Mouse (Mus musculus): ENCODE results near the gene Kdm1b. TPM values are rescaled to one million over a fixed set of nuclear protein-coding genes. Genes with fewer than 3 reads are reported as not detected.
A peak's percentile ranks its signal among the peaks of the same experiment; 100 is the strongest.

Kdm1b gene
- polyA plus RNA-seq, 1 experiment, result 5.8 TPM

DNA sequence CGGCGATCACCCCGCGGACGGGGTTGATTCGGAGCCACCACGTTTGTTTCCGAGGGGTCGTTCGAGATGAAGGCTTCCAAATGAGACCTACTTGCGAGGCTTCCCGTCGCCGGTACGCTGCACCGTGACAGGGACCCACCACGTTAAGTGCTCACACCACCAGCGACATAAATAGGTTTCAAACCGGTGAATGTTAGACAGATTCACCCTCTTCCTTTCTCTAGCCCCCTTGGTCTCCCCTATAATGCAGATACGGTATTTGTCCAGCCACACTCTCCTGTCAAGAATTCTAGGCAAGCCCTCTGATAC, 63.2 kb downstream of the Kdm1b start:
- no peak for TF ChIP-seq POLR2A (IDR thresholded peaks at IDR 0.05; ENCODE audit: low read depth, low read length)
- no peak for TF ChIP-seq CTCF (IDR thresholded peaks at IDR 0.05; ENCODE audit: extremely low read depth, insufficient read length, insufficient replicate concordance, low read depth, low read length)
- Histone ChIP-seq H3K27ac (ENCODE audit: insufficient read depth, low read depth, low read length) (no peak overlapping the region; the same call in 1 of the 2 replicates), H3K4me1 (ENCODE audit: control insufficient read depth, insufficient read depth, insufficient read length, low read length) (peaks cover 6% of the 10 kb centered on the region; the same call in 1 of the 2 replicates), H3K27me3 (ENCODE audit: control insufficient read depth, insufficient read depth, low read length) (no peaks in the 10 kb centered on the region), H3K36me3 (ENCODE audit: control insufficient read depth, insufficient read depth, low read length) (peaks cover 5% of the 10 kb centered on the region), H3K4me3 (ENCODE audit: low read depth, low read length) (peak overlapping the region; percentile 78)
- WGBS, result under 1% methylated on average over 20 of the region's 20 CpGs

GRCm38 (mm10) chr13:47109239-47109638, 65.9 kb downstream of the Kdm1b start:
- Histone ChIP-seq H3K36me3 (ENCODE audit: control insufficient read depth, insufficient read depth, low read length) (no peaks in the 10 kb centered on the region), H3K4me1 (ENCODE audit: control insufficient read depth, insufficient read depth, insufficient read length, low read length) (peaks cover 2% of the 10 kb centered on the region; the same call in 1 of the 2 replicates), H3K27ac (ENCODE audit: insufficient read depth, low read depth, low read length) (no peak overlapping the region), H3K27me3 (ENCODE audit: control insufficient read depth, insufficient read depth, low read length) (no peaks in the 10 kb centered on the region), H3K4me3 (ENCODE audit: low read depth, low read length) (no peak overlapping the region)
- TF ChIP-seq POLR2A (IDR thresholded peaks at IDR 0.05; ENCODE audit: low read depth, low read length) (no peak), CTCF (IDR thresholded peaks at IDR 0.05; ENCODE audit: extremely low read depth, insufficient read length, insufficient replicate concordance, low read depth, low read length) (no peak)
- WGBS, result 59% methylated on average over 2 of the region's 2 CpGs

- no peak for TF ChIP-seq POLR2A (IDR thresholded peaks at IDR 0.05; ENCODE audit: low read depth, low read length)
- TF ChIP-seq CTCF (IDR thresholded peaks at IDR 0.05; ENCODE audit: extremely low read depth, insufficient read length, insufficient replicate concordance, low read depth, low read length), result no peak
- Histone ChIP-seq H3K27me3 (ENCODE audit: control insufficient read depth, insufficient read depth, low read length) (no peaks in the 10 kb centered on the region), H3K4me3 (ENCODE audit: low read depth, low read length) (no peak overlapping the region), H3K4me1 (ENCODE audit: control insufficient read depth, insufficient read depth, insufficient read length, low read length) (no peaks in the 10 kb centered on the region), H3K36me3 (ENCODE audit: control insufficient read depth, insufficient read depth, low read length) (no peaks in the 10 kb centered on the region), H3K27ac (ENCODE audit: insufficient read depth, low read depth, low read length) (no peak overlapping the region)
- 85% methylated on average over 3 of the region's 3 CpGs for WGBS
Measured at GRCm38 (mm10) chr13:47111185-47111584, 67.9 kb downstream of the Kdm1b start.

DNA sequence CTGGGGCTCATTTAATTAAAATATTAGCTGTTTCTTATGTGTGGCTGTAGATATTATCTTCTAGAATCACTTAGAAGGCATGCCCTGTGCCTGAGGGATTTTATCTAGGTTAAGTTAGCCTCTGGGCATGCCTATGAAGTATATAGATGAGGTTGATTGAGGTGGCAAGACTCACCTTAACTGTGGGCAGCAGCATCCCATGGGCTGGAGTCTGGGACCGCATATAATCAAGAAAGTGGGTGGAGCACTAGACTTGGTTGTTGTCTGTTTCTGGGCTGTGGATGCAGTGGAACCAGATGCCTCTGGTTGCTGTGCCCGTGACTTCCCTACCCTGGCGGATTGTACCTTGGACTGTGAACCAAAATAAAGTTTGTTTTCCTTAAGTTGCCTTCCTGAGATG, 68.8 kb downstream of the Kdm1b start:
- H3K4me3 ChIP-seq (ENCODE audit: low read depth, low read length), result no peak overlapping the region
- H3K36me3 ChIP-seq (ENCODE audit: control insufficient read depth, insufficient read depth, low read length), result no peaks in the 10 kb centered on the region
- WGBS, result 55% methylated on average over 3 of the region's 3 CpGs
- H3K4me1 ChIP-seq (ENCODE audit: control insufficient read depth, insufficient read depth, insufficient read length, low read length), result no peaks in the 10 kb centered on the region
- no peak for TF ChIP-seq CTCF (IDR thresholded peaks at IDR 0.05; ENCODE audit: extremely low read depth, insufficient read length, insufficient replicate concordance, low read depth, low read length)
- TF ChIP-seq POLR2A (IDR thresholded peaks at IDR 0.05; ENCODE audit: low read depth, low read length), result no peak
- H3K27ac ChIP-seq (ENCODE audit: insufficient read depth, low read depth, low read length), result no peak overlapping the region
- H3K27me3 ChIP-seq (ENCODE audit: control insufficient read depth, insufficient read depth, low read length), result no peaks in the 10 kb centered on the region

GRCm38 (mm10) chr13:47112924-47113323, 69.6 kb downstream of the Kdm1b start:
- Histone ChIP-seq H3K4me3 (ENCODE audit: low read depth, low read length) (no peak overlapping the region), H3K36me3 (ENCODE audit: control insufficient read depth, insufficient read depth, low read length) (no peaks in the 10 kb centered on the region), H3K27me3 (ENCODE audit: control insufficient read depth, insufficient read depth, low read length) (no peaks in the 10 kb centered on the region), H3K27ac (ENCODE audit: insufficient read depth, low read depth, low read length) (no peak overlapping the region), H3K4me1 (ENCODE audit: control insufficient read depth, insufficient read depth, insufficient read length, low read length) (no peaks in the 10 kb centered on the region)
- TF ChIP-seq CTCF (IDR thresholded peaks at IDR 0.05; ENCODE audit: extremely low read depth, insufficient read length, insufficient replicate concordance, low read depth, low read length), result no peak
- WGBS, result 49% methylated on average over 3 of the region's 3 CpGs

GRCm38 (mm10) chr13:47116000-47116399, 72.7 kb downstream of the Kdm1b start:
- Histone ChIP-seq H3K27me3 (ENCODE audit: control insufficient read depth, insufficient read depth, low read length) (no peaks in the 10 kb centered on the region), H3K4me3 (ENCODE audit: low read depth, low read length) (no peak overlapping the region), H3K4me1 (ENCODE audit: control insufficient read depth, insufficient read depth, insufficient read length, low read length) (no peaks in the 10 kb centered on the region), H3K27ac (ENCODE audit: insufficient read depth, low read depth, low read length) (no peak overlapping the region), H3K36me3 (ENCODE audit: control insufficient read depth, insufficient read depth, low read length) (no peaks in the 10 kb centered on the region)
- 66% methylated on average over 3 of the region's 3 CpGs for WGBS
- TF ChIP-seq CTCF (IDR thresholded peaks at IDR 0.05; ENCODE audit: extremely low read depth, insufficient read length, insufficient replicate concordance, low read depth, low read length), result no peak
- no peak for TF ChIP-seq POLR2A (IDR thresholded peaks at IDR 0.05; ENCODE audit: low read depth, low read length)

DNA sequence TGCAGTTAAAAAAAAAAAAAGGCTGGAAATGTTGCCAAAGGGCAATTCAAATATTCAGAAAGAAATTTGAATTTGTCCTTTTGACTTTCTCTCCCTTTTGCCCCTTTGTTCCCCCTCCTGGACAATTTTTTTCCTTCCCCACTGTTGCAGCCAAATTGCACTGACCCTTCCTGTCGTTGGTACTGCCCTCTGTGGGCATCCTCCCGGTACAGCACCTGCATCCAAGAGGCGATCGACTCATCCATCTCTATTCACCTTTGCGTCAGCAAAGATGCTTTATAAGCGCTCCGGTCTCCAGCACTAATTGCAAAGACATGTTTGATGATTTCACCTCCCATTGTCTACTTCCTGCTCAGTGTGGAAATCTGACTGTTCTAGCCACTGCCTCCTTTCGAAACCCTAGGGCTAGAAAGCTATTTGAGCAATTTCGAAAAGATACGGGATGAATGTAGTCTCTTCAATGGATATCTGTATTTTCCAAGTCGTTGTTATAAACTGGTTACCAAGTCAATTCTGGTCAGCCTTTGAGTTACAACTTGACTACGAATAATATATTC, 78.1 kb downstream of the Kdm1b start:
- Histone ChIP-seq H3K4me1 (ENCODE audit: control insufficient read depth, insufficient read depth, insufficient read length, low read length) (peaks cover 7% of the 10 kb centered on the region), H3K27me3 (ENCODE audit: control insufficient read depth, insufficient read depth, low read length) (peaks cover 12% of the 10 kb centered on the region; the same call in 1 of the 2 replicates), H3K4me3 (ENCODE audit: low read depth, low read length) (no peak overlapping the region), H3K27ac (ENCODE audit: insufficient read depth, low read depth, low read length) (no peak overlapping the region), H3K36me3 (ENCODE audit: control insufficient read depth, insufficient read depth, low read length) (no peaks in the 10 kb centered on the region)
- 53% methylated on average over 12 of the region's 12 CpGs for WGBS
- no peak for TF ChIP-seq CTCF (IDR thresholded peaks at IDR 0.05; ENCODE audit: extremely low read depth, insufficient read length, insufficient replicate concordance, low read depth, low read length)
- TF ChIP-seq POLR2A (IDR thresholded peaks at IDR 0.05; ENCODE audit: low read depth, low read length), result no peak
